Mouse (Mus musculus) heart, adult 2 months (tissue): ENCODE data around the gene Fars2. TPM values are rescaled to one million over a fixed set of nuclear protein-coding genes. Genes with fewer than 3 reads are reported as not detected.
A peak's percentile ranks its signal among the peaks of the same experiment; 100 is the strongest.

ENCODE experiments used
- DNase-seq, 2 experiments: peaks; one replicate each; pipeline ENCODE4 v3.0.0; 2021
- H3K27ac ChIP-seq: fragments of 200-600 bp; 2 replicates; pipeline ENCODE4 v1.8.1; 2022
- H3K27me3 ChIP-seq: fragments of 200-500 bp; 2 replicates; pipeline ENCODE4 v1.6.1; 2012; ENCODE audit warnings: mild to moderate bottlenecking, low read length, inconsistent platforms, mixed read lengths; ENCODE audit not compliant: control insufficient read depth, insufficient read depth
- H3K36me3 ChIP-seq: fragments of 200-500 bp; 2 replicates; pipeline ENCODE4 v1.6.1; 2012; ENCODE audit warnings: low read length, inconsistent platforms; ENCODE audit not compliant: control insufficient read depth, insufficient read depth
- H3K4me1 ChIP-seq: fragments of 200-500 bp; 2 replicates; pipeline ENCODE4 v1.6.1; 2011; ENCODE audit warnings: low read length; ENCODE audit not compliant: control insufficient read depth, insufficient read depth
- H3K4me3 ChIP-seq: fragments of 200-600 bp; 2 replicates; pipeline ENCODE4 v1.8.1; 2022
- H3K79me2 ChIP-seq: fragments of 200-500 bp; replicated peaks from 2 replicates; pipeline ENCODE4 v1.6.1; 2012; ENCODE audit warnings: mild to moderate bottlenecking, inconsistent platforms, low read length, moderate library complexity, mixed read lengths; ENCODE audit not compliant: control insufficient read depth, insufficient read depth
- H3K9ac ChIP-seq: fragments of 200-500 bp; 2 replicates; pipeline ENCODE4 v1.6.1; 2012; ENCODE audit warnings: low read depth, mild to moderate bottlenecking, control low read depth, inconsistent platforms, low read length, mixed read lengths
- CTCF ChIP-seq: fragments of 200-600 bp; IDR thresholded peaks from 2 replicates; pipeline ENCODE4 v1.8.1; 2022; ENCODE audit warnings: antibody characterized with exemption, mild to moderate bottlenecking, moderate library complexity
- EP300 ChIP-seq: fragments of 200-500 bp; IDR thresholded peaks from 2 replicates; pipeline ENCODE4 v1.6.1; 2011; ENCODE audit warnings: low read depth, low read length, control low read depth; ENCODE audit not compliant: insufficient read depth
- POLR2A ChIP-seq: fragments of 200-500 bp; IDR thresholded peaks from 2 replicates; pipeline ENCODE4 v1.6.1; 2011; ENCODE audit warnings: mild to moderate bottlenecking, low read depth, low read length, control low read depth; ENCODE audit not compliant: insufficient read depth
- WGBS: fragments of 180-500 bp; shearing (Covaris S2); methylation state at CpG from one replicate; pipeline ENCODE4 v1.1.7; 2018; 5-methylcytosine and 5-hydroxymethylcytosine counted together
- intact Hi-C: fragments of 180-260 bp; cut with DNase I; formaldehyde crosslinking; loops from one replicate; pipeline ENCODE4 v1.15.1; 2025
- polyA plus RNA-seq: library from polyadenylated mRNA; depleted of rRNA; stranded (reverse); fragments of >200 nt; gene quantifications from 2 replicates; pipeline ENCODE4 v1.2.3, GENCODE M21; 2012
- total RNA-seq, 2 experiments: library from RNA; stranded (reverse); gene quantifications; 2 replicates each; pipeline ENCODE4 v1.2.3; 2021

Gene Fars2
- total and polyA plus RNA-seq, 3 experiments = 73.3 to 85.7 (median 77.7) TPM

GRCm38 (mm10) chr13:36298782-36299031 is 181.5 kb downstream of the Fars2 start:
- Histone ChIP-seq H3K79me2 (no peaks in the 10 kb centered on the region), H3K27ac (no peak overlapping the region), H3K27me3 (no peaks in the 10 kb centered on the region), H3K4me1 (peaks cover 8% of the 10 kb centered on the region), H3K4me3 (no peak overlapping the region), H3K9ac (no peak overlapping the region), H3K36me3 (peaks cover 5% of the 10 kb centered on the region)
- TF ChIP-seq CTCF (no peak), EP300 (no peak)
- intact Hi-C loops = no loop called here
- no peak for DNase-seq

DNA sequence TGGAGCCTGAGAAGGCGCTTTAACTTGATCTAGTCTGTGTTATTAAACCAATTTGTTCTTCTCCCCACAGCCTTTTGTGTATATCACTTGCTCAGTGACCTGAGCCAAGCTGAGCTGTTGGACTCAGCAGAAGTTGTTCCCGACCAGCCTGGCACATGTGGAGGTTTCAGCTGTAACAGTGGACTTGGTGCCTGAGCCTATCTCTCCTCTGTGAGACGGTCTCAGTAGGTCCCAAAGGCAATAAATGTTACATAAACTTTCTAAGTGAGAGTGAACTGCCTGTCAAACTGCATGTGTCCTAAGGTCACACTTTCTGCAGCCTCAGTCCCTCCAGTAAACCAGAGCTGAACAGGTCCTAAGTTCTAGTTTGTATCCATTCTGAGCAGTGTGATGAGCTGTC is 185.6 kb downstream of the Fars2 start:
- peak in 1 of 2 experiments; percentile 22 for DNase-seq
- intact Hi-C loops = no loop called here
- Histone ChIP-seq H3K27ac (no peak overlapping the region), H3K4me3 (no peak overlapping the region), H3K79me2 (no peaks in the 10 kb centered on the region), H3K4me1 (peaks cover 1% of the 10 kb centered on the region; the same call in 1 of the 2 replicates), H3K27me3 (no peaks in the 10 kb centered on the region), H3K9ac (no peak overlapping the region), H3K36me3 (peaks cover 2% of the 10 kb centered on the region; the same call in 1 of the 2 replicates)
- no peak for TF ChIP-seq POLR2A
- TF ChIP-seq EP300 = no peak
- TF ChIP-seq CTCF = no peak
- 63% methylated on average over 3 of the region's 3 CpGs for WGBS

GRCm38 (mm10) chr13:36305306-36305705 is 188.1 kb downstream of the Fars2 start:
- intact Hi-C loops = no loop called here
- no peaks in the 10 kb centered on the region for H3K36me3 ChIP-seq
- TF ChIP-seq POLR2A = no peak
- no peak for TF ChIP-seq CTCF
- TF ChIP-seq EP300 = no peak
- H3K9ac ChIP-seq = no peak overlapping the region
- WGBS = 65% methylated on average over 2 of the region's 2 CpGs
- H3K79me2 ChIP-seq = no peaks in the 10 kb centered on the region
- no peak overlapping the region for H3K27ac ChIP-seq
- no peak overlapping the region for H3K4me3 ChIP-seq
- H3K4me1 ChIP-seq = peaks cover 2% of the 10 kb centered on the region
- no peaks in the 10 kb centered on the region for H3K27me3 ChIP-seq
- no peak for DNase-seq

DNA sequence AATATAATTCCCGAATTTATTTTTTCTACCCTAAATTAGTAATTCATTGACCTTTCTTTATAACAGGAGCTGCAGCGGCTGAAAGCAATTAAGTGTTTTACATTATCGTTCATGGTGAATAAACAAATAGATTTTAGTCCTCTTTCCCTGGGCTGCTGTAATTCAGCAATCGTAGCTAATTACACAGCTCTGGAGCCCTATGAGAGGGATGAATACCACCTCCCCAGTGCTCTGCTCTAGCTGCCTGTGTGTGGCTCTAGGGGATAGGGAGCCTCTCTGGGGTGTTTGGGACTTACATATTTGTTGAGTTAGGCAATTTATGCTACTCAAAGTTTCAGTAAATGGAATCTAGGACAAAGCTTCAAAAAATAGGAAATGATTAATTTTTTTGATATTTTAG is 190.2 kb downstream of the Fars2 start:
- H3K27ac ChIP-seq = no peak overlapping the region
- H3K79me2 ChIP-seq = no peaks in the 10 kb centered on the region
- intact Hi-C loops = no loop called here
- no peaks in the 10 kb centered on the region for H3K36me3 ChIP-seq
- no peaks in the 10 kb centered on the region for H3K27me3 ChIP-seq
- no peak overlapping the region for H3K4me3 ChIP-seq
- no peak overlapping the region for H3K9ac ChIP-seq
- H3K4me1 ChIP-seq = peaks cover 2% of the 10 kb centered on the region
- 87% methylated on average over 4 of the region's 4 CpGs for WGBS
- DNase-seq = no peak
- TF ChIP-seq POLR2A (no peak), CTCF (no peak), EP300 (no peak)

DNA sequence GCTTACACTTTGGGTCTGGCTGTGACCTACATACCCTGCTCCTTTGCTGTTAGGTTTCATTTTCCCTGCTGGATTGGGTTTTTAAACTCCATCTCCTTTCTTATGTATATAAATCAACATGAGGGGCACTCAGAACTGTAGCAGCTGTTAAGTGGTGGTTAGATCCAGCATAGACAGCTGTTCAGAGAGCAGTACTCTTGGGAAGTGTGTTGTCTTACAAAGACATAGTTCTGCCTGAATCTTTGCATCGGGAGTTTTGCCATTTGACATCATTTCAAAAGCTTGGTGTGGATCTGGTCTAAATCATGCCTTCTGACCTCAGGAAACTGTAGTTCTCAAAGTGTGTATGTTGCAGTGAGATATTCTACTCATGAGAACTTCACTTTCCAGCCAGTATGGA is 191.9 kb downstream of the Fars2 start:
- H3K36me3 ChIP-seq = no peaks in the 10 kb centered on the region
- H3K9ac ChIP-seq = no peak overlapping the region
- intact Hi-C loops = no loop called here
- 63% methylated on average over 1 of the region's 1 CpGs for WGBS
- no peak for TF ChIP-seq EP300
- TF ChIP-seq CTCF = no peak
- no peak for TF ChIP-seq POLR2A
- no peak overlapping the region for H3K4me3 ChIP-seq
- no peak overlapping the region for H3K27ac ChIP-seq
- H3K79me2 ChIP-seq = no peaks in the 10 kb centered on the region
- H3K27me3 ChIP-seq = no peaks in the 10 kb centered on the region
- H3K4me1 ChIP-seq = peaks cover 2% of the 10 kb centered on the region
- DNase-seq = no peak

GRCm38 (mm10) chr13:36314218-36314617 is 197.0 kb downstream of the Fars2 start:
- H3K4me3 ChIP-seq = no peak overlapping the region
- peak in 1 of 2 experiments; percentile 13 for DNase-seq
- H3K27me3 ChIP-seq = no peaks in the 10 kb centered on the region
- TF ChIP-seq POLR2A = no peak
- TF ChIP-seq EP300 = no peak
- H3K36me3 ChIP-seq = peaks cover 2% of the 10 kb centered on the region; the same call in 1 of the 2 replicates
- intact Hi-C loops = no loop called here
- no peak overlapping the region for H3K9ac ChIP-seq
- 46% methylated on average over 8 of the region's 8 CpGs for WGBS
- H3K4me1 ChIP-seq = peaks cover 2% of the 10 kb centered on the region
- H3K79me2 ChIP-seq = no peaks in the 10 kb centered on the region
- no peak overlapping the region for H3K27ac ChIP-seq
